Mouse (Mus musculus) liver, embryonic 13.5 days (tissue): Measurements from ENCODE around the gene Tectb. TPM values are rescaled to one million over a fixed set of nuclear protein-coding genes. Genes with fewer than 3 reads are reported as not detected.

Experiments used
- ATAC-seq: fragments of 200-750 bp; cut with Nextera tagmentation; 2 replicates; pipeline ENCODE4 v1.8.0; 2017; ENCODE audit warnings: low read depth, mild to moderate bottlenecking, moderate number of reproducible peaks, moderate library complexity
- DNase-seq: peaks from one replicate; pipeline ENCODE4 v3.0.0; 2022
- H3K27ac ChIP-seq: fragments of 300-500 bp; sonication (generic); 2 replicates; pipeline ENCODE4 v1.5.1; 2015; ENCODE audit warnings: moderate library complexity, mild to moderate bottlenecking, inconsistent platforms
- H3K27me3 ChIP-seq: fragments of 300-500 bp; sonication (generic); 2 replicates; pipeline ENCODE4 v1.6.1; 2015; ENCODE audit warnings: mild to moderate bottlenecking, inconsistent platforms
- H3K36me3 ChIP-seq: fragments of 300-500 bp; sonication (generic); 2 replicates; pipeline ENCODE4 v1.6.1; 2015; ENCODE audit warnings: mild to moderate bottlenecking, inconsistent platforms
- H3K4me1 ChIP-seq: fragments of 300-500 bp; sonication (generic); replicated peaks from 2 replicates; pipeline ENCODE4 v1.6.1; 2015; ENCODE audit warnings: inconsistent platforms
- H3K4me2 ChIP-seq: fragments of 300-500 bp; sonication (generic); 2 replicates; pipeline ENCODE4 v1.6.1; 2015; ENCODE audit warnings: inconsistent platforms, mild to moderate bottlenecking, moderate library complexity
- H3K4me3 ChIP-seq: fragments of 300-500 bp; sonication (generic); replicated peaks from 2 replicates; pipeline ENCODE4 v1.5.1; 2015; ENCODE audit warnings: mild to moderate bottlenecking, inconsistent platforms
- H3K9ac ChIP-seq: fragments of 300-500 bp; sonication (generic); 2 replicates; pipeline ENCODE4 v1.6.1; 2015; ENCODE audit warnings: mild to moderate bottlenecking, inconsistent platforms
- H3K9me3 ChIP-seq: fragments of 300-500 bp; sonication (generic); replicated peaks from 2 replicates; pipeline ENCODE4 v1.6.1; 2016; ENCODE audit warnings: inconsistent platforms
- WGBS: fragments of 180-500 bp; shearing (Covaris S2); methylation state at CpG from one replicate; pipeline ENCODE4 v1.1.7; 2015; ENCODE audit not compliant: insufficient replicate concordance; 5-methylcytosine and 5-hydroxymethylcytosine counted together
- polyA plus RNA-seq: library from polyadenylated mRNA; unstranded; fragments of >200 nt; fragmentation: Nextera tagmentation; extraction: Ambion mirVana; gene quantifications from 2 replicates; pipeline ENCODE4 v1.2.1, GENCODE M21; 2015

Gene Tectb
- polyA plus RNA-seq: not detected in 2 replicates

GRCm38 (mm10) chr19:55180433-55180832 is at the start of gene Tectb:
TSS of gene Tectb (plus strand) at chr19:55180733.
- WGBS: 66% methylated on average over 5 of the region's 5 CpGs

GRCm38 (mm10) chr19:55131747-55132146 is 48.8 kb upstream of the Tectb start:
- no peaks in the 10 kb centered on the region for H3K36me3 ChIP-seq
- no peaks in the 10 kb centered on the region for H3K27me3 ChIP-seq
- no peak overlapping the region for H3K4me3 ChIP-seq
- H3K27ac ChIP-seq: no peak overlapping the region
- H3K4me2 ChIP-seq: no peak overlapping the region
- DNase-seq (no peak), ATAC-seq (no peak)
- no peaks in the 10 kb centered on the region for H3K9me3 ChIP-seq
- H3K4me1 ChIP-seq: peaks cover 9% of the 10 kb centered on the region
- 22% methylated on average over 1 of the region's 1 CpGs for WGBS
- H3K9ac ChIP-seq: no peak overlapping the region

More at GRCm38 (mm10) chr19:55180433-55180832, at the start of gene Tectb:
- Histone ChIP-seq H3K27me3 (no peaks in the 10 kb centered on the region), H3K36me3 (no peaks in the 10 kb centered on the region), H3K4me3 (no peak within 1 kb of the TSS), H3K4me2 (no peak within 1 kb of the TSS), H3K27ac (no peak within 1 kb of the TSS), H3K9ac (no peak within 1 kb of the TSS), H3K9me3 (no peaks in the 10 kb centered on the region), H3K4me1 (no peaks in the 10 kb centered on the region)
- ATAC-seq (no peak), DNase-seq (no peak)

- H3K4me3 ChIP-seq: no peak overlapping the region
- DNase-seq (no peak), ATAC-seq (no peak)
- no peak overlapping the region for H3K27ac ChIP-seq
- 58% methylated on average over 3 of the region's 3 CpGs for WGBS
- H3K9ac ChIP-seq: no peak overlapping the region
- no peaks in the 10 kb centered on the region for H3K36me3 ChIP-seq
- no peaks in the 10 kb centered on the region for H3K9me3 ChIP-seq
- peaks cover 16% of the 10 kb centered on the region for H3K4me1 ChIP-seq
- H3K4me2 ChIP-seq: no peak overlapping the region
- no peaks in the 10 kb centered on the region for H3K27me3 ChIP-seq
Measured at GRCm38 (mm10) chr19:55132476-55132875, 48.1 kb upstream of the Tectb start.

- Histone ChIP-seq H3K4me2 (no peak overlapping the region), H3K27ac (no peak overlapping the region), H3K9ac (no peak overlapping the region), H3K4me1 (peaks cover 26% of the 10 kb centered on the region; the same call in 1 of the 2 replicates), H3K4me3 (no peak overlapping the region), H3K9me3 (no peaks in the 10 kb centered on the region), H3K27me3 (no peaks in the 10 kb centered on the region), H3K36me3 (no peaks in the 10 kb centered on the region)
- no peak for DNase-seq
- no peak for ATAC-seq
- 67% methylated on average over 9 of the region's 9 CpGs for WGBS
Measured at GRCm38 (mm10) chr19:55134521-55134920, 46.0 kb upstream of the Tectb start.

- no peaks in the 10 kb centered on the region for H3K27me3 ChIP-seq
- DNase-seq (no peak), ATAC-seq (no peak)
- no peaks in the 10 kb centered on the region for H3K36me3 ChIP-seq
- no peak overlapping the region for H3K27ac ChIP-seq
- H3K4me1 ChIP-seq: peaks cover 26% of the 10 kb centered on the region; the same call in 1 of the 2 replicates
- H3K4me2 ChIP-seq: no peak overlapping the region
- no peak overlapping the region for H3K9ac ChIP-seq
- WGBS: 64% methylated on average over 3 of the region's 3 CpGs
- H3K4me3 ChIP-seq: no peak overlapping the region
- H3K9me3 ChIP-seq: no peaks in the 10 kb centered on the region
Measured at GRCm38 (mm10) chr19:55135918-55136317, 44.6 kb upstream of the Tectb start.

GRCm38 (mm10) chr19:55136693-55137427 is 43.7 kb upstream of the Tectb start:
- no peaks in the 10 kb centered on the region for H3K9me3 ChIP-seq
- ATAC-seq (no peak), DNase-seq (no peak)
- 44% methylated on average over 4 of the region's 4 CpGs for WGBS
- no peaks in the 10 kb centered on the region for H3K27me3 ChIP-seq
- H3K27ac ChIP-seq: no peak overlapping the region
- peaks cover 26% of the 10 kb centered on the region; the same call in 1 of the 2 replicates for H3K4me1 ChIP-seq
- no peak overlapping the region for H3K4me3 ChIP-seq
- no peak overlapping the region for H3K4me2 ChIP-seq
- H3K36me3 ChIP-seq: no peaks in the 10 kb centered on the region
- H3K9ac ChIP-seq: no peak overlapping the region

GRCm38 (mm10) chr19:55137884-55138283 is 42.6 kb upstream of the Tectb start:
- Histone ChIP-seq H3K9me3 (no peaks in the 10 kb centered on the region), H3K27ac (no peak overlapping the region), H3K36me3 (no peaks in the 10 kb centered on the region), H3K9ac (no peak overlapping the region), H3K27me3 (no peaks in the 10 kb centered on the region), H3K4me1 (peaks cover 26% of the 10 kb centered on the region; the same call in 1 of the 2 replicates), H3K4me2 (no peak overlapping the region), H3K4me3 (no peak overlapping the region)
- 44% methylated on average over 7 of the region's 7 CpGs for WGBS
- ATAC-seq: no peak
- DNase-seq: no peak

GRCm38 (mm10) chr19:55138506-55138905 is 42.0 kb upstream of the Tectb start:
- WGBS: 66% methylated on average over 7 of the region's 7 CpGs

GRCm38 (mm10) chr19:55139301-55139700 is 41.2 kb upstream of the Tectb start:
- Histone ChIP-seq H3K9me3 (no peaks in the 10 kb centered on the region), H3K9ac (no peak overlapping the region), H3K4me1 (peaks cover 30% of the 10 kb centered on the region; the same call in 1 of the 2 replicates), H3K4me2 (no peak overlapping the region), H3K36me3 (no peaks in the 10 kb centered on the region), H3K4me3 (no peak overlapping the region), H3K27ac (no peak overlapping the region), H3K27me3 (no peaks in the 10 kb centered on the region)
- no peak for DNase-seq
- ATAC-seq: peak; percentile 54; the same call in 1 of the 2 replicates
- 50% methylated on average over 7 of the region's 7 CpGs for WGBS

More at GRCm38 (mm10) chr19:55138506-55138905, 42.0 kb upstream of the Tectb start:
- DNase-seq (no peak), ATAC-seq (no peak)
- H3K9me3 ChIP-seq: no peaks in the 10 kb centered on the region
- H3K27me3 ChIP-seq: no peaks in the 10 kb centered on the region
- no peak overlapping the region for H3K4me3 ChIP-seq
- H3K27ac ChIP-seq: no peak overlapping the region
- H3K4me2 ChIP-seq: no peak overlapping the region
- H3K36me3 ChIP-seq: no peaks in the 10 kb centered on the region
- peaks cover 28% of the 10 kb centered on the region; the same call in 1 of the 2 replicates for H3K4me1 ChIP-seq
- no peak overlapping the region for H3K9ac ChIP-seq

GRCm38 (mm10) chr19:55143391-55144300 is 36.9 kb upstream of the Tectb start:
- no peak overlapping the region for H3K9ac ChIP-seq

GRCm38 (mm10) chr19:55144691-55145090 is 35.8 kb upstream of the Tectb start:
- no peak overlapping the region for H3K4me2 ChIP-seq

More at GRCm38 (mm10) chr19:55143391-55144300, 36.9 kb upstream of the Tectb start:
- H3K9me3 ChIP-seq: no peaks in the 10 kb centered on the region
- no peak overlapping the region for H3K27ac ChIP-seq
- no peaks in the 10 kb centered on the region for H3K36me3 ChIP-seq
- no peak for DNase-seq
- no peaks in the 10 kb centered on the region for H3K27me3 ChIP-seq
- 42% methylated on average over 11 of the region's 11 CpGs for WGBS
- H3K4me3 ChIP-seq: no peak overlapping the region
- no peak for ATAC-seq
- H3K4me1 ChIP-seq: peaks cover 18% of the 10 kb centered on the region; the same call in 1 of the 2 replicates
- no peak overlapping the region for H3K4me2 ChIP-seq

More at GRCm38 (mm10) chr19:55144691-55145090, 35.8 kb upstream of the Tectb start:
- Histone ChIP-seq H3K9me3 (no peaks in the 10 kb centered on the region), H3K4me1 (peaks cover 13% of the 10 kb centered on the region; the same call in 1 of the 2 replicates), H3K36me3 (no peaks in the 10 kb centered on the region), H3K27ac (no peak overlapping the region), H3K4me3 (no peak overlapping the region), H3K9ac (no peak overlapping the region), H3K27me3 (no peaks in the 10 kb centered on the region)
- WGBS: 41% methylated on average over 5 of the region's 5 CpGs
- DNase-seq: no peak
- ATAC-seq: no peak
